Mouse (Mus musculus): Measurements from ENCODE around the gene 1810043G02Rik. TPM values are rescaled to one million over a fixed set of nuclear protein-coding genes. Genes with fewer than 3 reads are reported as not detected.
A peak's percentile ranks its signal among the peaks of the same experiment; 100 is the strongest.

Gene 1810043G02Rik
- polyA plus RNA-seq, 1 experiment from 2014 or later: 32.2 TPM

DNA sequence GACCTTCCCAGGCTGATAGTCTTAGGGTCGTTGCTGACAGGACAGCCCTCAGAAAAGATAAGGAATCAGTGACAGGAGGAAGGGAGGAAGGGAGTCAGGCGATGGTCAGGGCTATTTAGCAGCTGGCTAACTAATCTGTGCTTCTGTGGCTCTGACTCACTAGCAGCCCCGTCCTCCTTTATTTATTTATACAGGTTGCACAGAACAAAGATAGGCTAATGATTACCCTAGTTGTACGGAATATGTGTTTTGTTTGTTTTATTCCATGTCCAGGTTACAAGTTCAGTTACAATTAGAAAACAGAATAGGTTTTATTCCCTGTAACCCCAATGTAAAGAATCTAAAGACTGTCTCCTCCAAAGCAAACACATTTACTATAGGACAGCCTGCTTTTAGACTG lies 2.7 kb upstream of the 1810043G02Rik start:
- Histone ChIP-seq H3K27ac (no peak overlapping the region), H3K27me3 (ENCODE audit: low read depth, poor library complexity, severe bottlenecking) (peaks cover 4% of the 10 kb centered on the region; the same call in 1 of the 2 replicates), H3K4me1 (peaks cover 26% of the 10 kb centered on the region), H3K4me3 (no peak overlapping the region), H3K9me3 (replicated peaks) (no peaks in the 10 kb centered on the region), H3K36me3 (peaks cover 10% of the 10 kb centered on the region)
- DNase-seq (ENCODE audit: low spot score): no peak
- 37% methylated on average over 4 of the region's 4 CpGs for WGBS

DNA sequence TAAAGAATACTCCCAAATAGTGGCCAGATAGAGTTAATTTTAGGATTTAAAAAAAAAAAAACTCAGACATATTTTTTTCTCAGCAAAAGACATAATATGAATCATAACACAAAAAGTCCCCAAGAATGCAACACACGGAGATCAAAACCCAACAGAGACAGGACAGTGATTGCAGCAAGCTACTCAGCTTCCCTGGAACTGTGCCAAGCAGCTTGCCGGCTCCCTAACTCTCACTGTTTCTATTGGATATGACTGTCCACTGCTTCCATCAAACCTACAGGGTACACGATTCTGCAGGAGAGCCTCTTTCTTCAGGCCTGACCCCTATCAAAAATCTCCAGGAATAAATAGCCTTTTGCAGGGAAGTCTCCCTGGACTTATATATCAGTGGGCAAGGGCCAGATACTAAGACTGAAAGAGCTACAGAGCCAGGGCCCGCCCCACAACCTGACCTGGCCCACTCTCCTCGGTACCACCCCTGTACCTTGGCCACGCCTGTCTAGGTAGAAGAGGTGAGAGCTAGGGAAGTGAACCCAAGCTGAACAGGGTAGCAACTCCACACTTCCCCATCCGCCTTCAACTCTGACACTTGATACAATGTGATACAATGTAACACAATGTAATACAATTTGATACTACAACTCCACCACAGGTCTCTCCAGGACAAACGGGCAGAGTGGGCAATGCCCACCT lies 1.7 kb upstream of the 1810043G02Rik start:
- WGBS: 83% methylated on average over 8 of the region's 8 CpGs
- H3K27me3 ChIP-seq (ENCODE audit: low read depth, poor library complexity, severe bottlenecking): no peaks in the 10 kb centered on the region
- peaks cover 23% of the 10 kb centered on the region for H3K4me1 ChIP-seq
- DNase-seq (ENCODE audit: low spot score): no peak
- no peaks in the 10 kb centered on the region for H3K9me3 ChIP-seq (replicated peaks)
- no peak overlapping the region for H3K4me3 ChIP-seq
- no peak overlapping the region for H3K27ac ChIP-seq
- peaks cover 19% of the 10 kb centered on the region for H3K36me3 ChIP-seq

DNA sequence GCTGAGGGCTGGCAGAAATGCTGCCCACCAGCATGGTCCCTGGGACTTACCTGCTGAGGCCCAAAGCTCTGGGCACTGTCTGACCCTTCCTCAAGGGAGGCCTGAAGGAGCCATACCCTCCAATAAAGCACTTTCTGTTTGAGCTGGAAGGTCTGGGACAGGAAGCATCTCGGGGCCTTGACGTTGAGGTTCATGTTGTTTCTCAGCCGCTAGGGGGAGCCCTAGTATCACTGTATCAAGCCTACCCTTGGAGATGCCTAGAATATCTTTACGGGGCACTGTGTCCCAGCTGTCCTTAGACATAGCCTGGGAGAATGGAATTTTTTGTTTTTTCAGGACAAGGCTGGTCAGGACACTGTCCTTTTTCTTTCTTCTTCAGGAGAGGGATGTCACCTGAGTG lies 6.3 kb downstream of the 1810043G02Rik start:
- no peak overlapping the region for H3K27ac ChIP-seq
- H3K36me3 ChIP-seq: peaks cover 75% of the 10 kb centered on the region
- H3K4me1 ChIP-seq: no peaks in the 10 kb centered on the region
- 2% methylated on average over 4 of the region's 4 CpGs for WGBS
- no peaks in the 10 kb centered on the region for H3K9me3 ChIP-seq (replicated peaks)
- H3K4me3 ChIP-seq: no peak overlapping the region
- no peaks in the 10 kb centered on the region for H3K27me3 ChIP-seq (ENCODE audit: low read depth, poor library complexity, severe bottlenecking)
- DNase-seq (ENCODE audit: low spot score): peak; percentile 83

DNA sequence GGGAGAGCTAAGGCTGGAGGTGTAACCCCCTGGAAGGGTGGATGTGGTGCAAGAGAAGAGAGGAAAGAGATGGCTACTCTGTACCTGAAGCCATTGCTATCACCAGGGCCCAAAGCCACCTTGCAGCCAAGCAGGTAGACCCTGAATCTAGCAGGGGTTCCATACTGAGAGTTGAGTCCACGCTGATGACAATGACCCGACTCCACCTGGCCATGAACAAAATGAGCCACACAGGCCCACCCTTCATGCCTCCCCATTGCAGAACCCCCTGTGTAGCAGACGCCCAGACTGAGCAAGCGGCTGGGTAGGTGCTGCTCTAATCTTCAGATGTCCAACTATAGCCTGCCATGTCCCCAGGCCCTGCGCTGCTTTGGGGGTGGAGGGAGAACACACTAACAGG lies 7.5 kb downstream of the 1810043G02Rik start:
- H3K9me3 ChIP-seq (replicated peaks): no peaks in the 10 kb centered on the region
- DNase-seq (ENCODE audit: low spot score): no peak
- WGBS: 74% methylated on average over 5 of the region's 5 CpGs
- no peak overlapping the region for H3K4me3 ChIP-seq
- no peaks in the 10 kb centered on the region for H3K4me1 ChIP-seq
- H3K27me3 ChIP-seq (ENCODE audit: low read depth, poor library complexity, severe bottlenecking): no peaks in the 10 kb centered on the region
- H3K27ac ChIP-seq: no peak overlapping the region
- peaks cover 75% of the 10 kb centered on the region for H3K36me3 ChIP-seq

DNA sequence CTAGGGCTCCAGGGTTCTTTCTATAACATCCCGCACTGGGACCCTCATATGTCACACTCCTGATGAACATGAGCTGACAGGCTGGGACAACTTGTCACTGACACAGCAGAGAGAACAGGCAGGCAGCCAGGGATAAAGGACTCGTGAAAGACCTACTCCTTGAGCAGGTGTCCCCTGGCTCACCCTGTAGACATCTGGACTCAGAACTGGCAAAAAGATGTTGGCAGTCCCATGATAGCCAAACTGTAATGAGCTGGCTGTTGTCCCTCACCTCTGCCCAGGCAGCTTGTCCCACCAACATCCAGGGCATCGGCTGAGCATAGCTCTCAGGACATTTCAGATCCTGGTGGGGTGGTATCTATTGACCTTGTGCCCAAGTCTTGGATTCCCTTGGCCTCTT lies 17.3 kb downstream of the 1810043G02Rik start:
- Histone ChIP-seq H3K9me3 (replicated peaks) (no peaks in the 10 kb centered on the region), H3K4me1 (no peaks in the 10 kb centered on the region), H3K27me3 (ENCODE audit: low read depth, poor library complexity, severe bottlenecking) (no peaks in the 10 kb centered on the region), H3K4me3 (no peak overlapping the region), H3K27ac (no peak overlapping the region), H3K36me3 (peaks cover 98% of the 10 kb centered on the region)
- no peak for DNase-seq (ENCODE audit: low spot score)
- WGBS: 90% methylated on average over 3 of the region's 3 CpGs

DNA sequence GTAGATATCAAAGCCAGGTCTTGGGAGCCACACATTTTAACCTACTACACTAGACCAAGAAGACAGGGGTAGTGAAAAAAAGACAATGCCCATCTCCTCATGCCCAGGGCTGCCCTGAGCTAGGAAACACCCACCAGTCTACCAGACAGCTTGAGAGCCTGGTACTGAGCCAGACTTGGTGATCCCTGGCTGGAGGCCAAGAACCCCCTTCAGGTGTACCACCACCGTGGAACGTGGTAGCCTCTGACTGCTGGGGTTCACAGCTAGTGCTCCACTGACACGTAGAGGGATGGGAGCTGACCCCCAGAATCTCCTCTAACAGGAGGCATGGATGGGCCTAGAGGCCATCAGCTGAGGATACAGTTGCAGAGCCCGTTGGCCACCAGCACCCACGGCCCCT lies 21.9 kb downstream of the 1810043G02Rik start:
- WGBS: 95% methylated on average over 5 of the region's 5 CpGs
- no peaks in the 10 kb centered on the region for H3K9me3 ChIP-seq (replicated peaks)
- DNase-seq (ENCODE audit: low spot score): no peak
- no peak overlapping the region for H3K4me3 ChIP-seq
- no peak overlapping the region for H3K27ac ChIP-seq
- H3K36me3 ChIP-seq: peaks cover 96% of the 10 kb centered on the region
- no peaks in the 10 kb centered on the region for H3K4me1 ChIP-seq
- no peaks in the 10 kb centered on the region for H3K27me3 ChIP-seq (ENCODE audit: low read depth, poor library complexity, severe bottlenecking)

DNA sequence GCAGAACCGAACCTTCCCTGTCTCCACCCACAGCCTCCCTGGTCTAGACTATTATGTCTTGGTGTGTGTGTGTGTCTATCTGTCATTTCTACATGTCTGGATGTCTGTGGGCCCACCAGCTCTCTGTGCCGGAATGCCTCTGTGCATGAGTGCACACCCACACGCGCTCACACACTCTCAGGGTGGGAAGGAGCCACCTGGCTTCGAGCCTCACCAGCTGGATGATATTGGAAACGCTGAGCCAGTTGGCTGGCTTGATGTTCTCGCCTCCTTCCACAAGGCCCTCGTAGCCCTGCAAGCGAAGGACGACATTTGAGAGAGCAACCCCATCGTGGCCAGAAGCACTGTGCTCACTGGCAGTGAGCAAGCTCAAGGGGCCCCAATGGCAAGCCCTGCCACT lies 23.5 kb downstream of the 1810043G02Rik start:
- DNase-seq (ENCODE audit: low spot score): no peak
- Histone ChIP-seq H3K4me3 (no peak overlapping the region), H3K9me3 (replicated peaks) (no peaks in the 10 kb centered on the region), H3K36me3 (peaks cover 95% of the 10 kb centered on the region), H3K27me3 (ENCODE audit: low read depth, poor library complexity, severe bottlenecking) (no peaks in the 10 kb centered on the region), H3K27ac (no peak overlapping the region), H3K4me1 (peaks cover 13% of the 10 kb centered on the region)
- WGBS: 97% methylated on average over 11 of the region's 11 CpGs

DNA sequence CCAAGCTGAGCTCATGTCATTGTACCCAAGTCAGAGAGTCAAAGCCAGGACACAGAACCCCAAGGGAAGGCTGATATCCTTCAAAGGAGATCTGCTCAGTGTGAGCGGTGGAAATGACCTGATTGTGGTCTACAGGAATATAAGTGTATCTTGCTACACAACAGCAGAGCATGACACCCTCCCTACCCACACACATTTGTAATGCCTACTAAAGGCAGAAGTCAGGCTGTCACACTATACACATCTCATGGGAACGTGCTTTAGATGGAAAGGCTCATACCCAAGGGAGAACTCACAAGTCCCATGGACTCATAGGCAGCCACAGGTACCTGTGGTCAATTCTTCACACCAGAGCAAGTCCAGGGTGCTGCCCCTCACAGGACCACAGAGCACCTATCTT lies 24.0 kb downstream of the 1810043G02Rik start:
- DNase-seq (ENCODE audit: low spot score): no peak
- Histone ChIP-seq H3K27ac (no peak overlapping the region), H3K27me3 (ENCODE audit: low read depth, poor library complexity, severe bottlenecking) (no peaks in the 10 kb centered on the region), H3K36me3 (peaks cover 90% of the 10 kb centered on the region), H3K4me1 (peaks cover 18% of the 10 kb centered on the region), H3K4me3 (no peak overlapping the region), H3K9me3 (replicated peaks) (no peaks in the 10 kb centered on the region)
- WGBS: 99% methylated on average over 2 of the region's 2 CpGs

DNA sequence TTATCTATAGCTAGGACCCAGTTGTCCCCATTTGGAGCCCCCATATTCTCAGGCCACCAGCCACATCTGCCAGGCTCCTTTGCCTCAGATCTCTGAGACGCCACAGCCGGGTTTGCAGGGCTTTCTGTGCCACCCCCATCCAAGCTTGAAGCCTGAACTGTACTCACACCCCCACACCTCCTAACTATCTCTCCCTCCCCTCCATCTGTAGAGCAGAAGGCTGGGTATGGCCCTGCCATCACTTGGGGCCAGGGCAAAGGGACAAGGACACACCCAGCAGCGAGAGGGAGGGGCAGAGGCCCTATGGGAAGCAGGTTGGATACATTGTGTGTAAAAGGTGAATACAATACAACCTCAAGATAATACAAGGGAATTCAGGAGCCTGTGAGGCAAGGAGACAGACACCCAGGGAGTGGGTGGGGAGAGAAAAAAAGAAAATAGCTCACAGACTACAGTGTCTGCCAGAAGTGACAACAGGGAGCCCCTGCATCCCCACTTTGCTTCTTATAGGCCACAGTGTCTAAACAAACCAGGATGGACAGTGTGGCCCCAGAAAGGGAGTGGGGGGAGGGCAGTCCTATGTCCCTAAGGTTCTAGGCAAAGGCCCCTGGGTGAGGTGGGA lies 26.3 kb downstream of the 1810043G02Rik start:
- peaks cover 39% of the 10 kb centered on the region for H3K4me1 ChIP-seq
- 90% methylated on average over 3 of the region's 3 CpGs for WGBS
- DNase-seq (ENCODE audit: low spot score): no peak
- no peaks in the 10 kb centered on the region for H3K9me3 ChIP-seq (replicated peaks)
- H3K4me3 ChIP-seq: no peak overlapping the region
- peaks cover 67% of the 10 kb centered on the region for H3K36me3 ChIP-seq
- no peak overlapping the region for H3K27ac ChIP-seq
- no peaks in the 10 kb centered on the region for H3K27me3 ChIP-seq (ENCODE audit: low read depth, poor library complexity, severe bottlenecking)

DNA sequence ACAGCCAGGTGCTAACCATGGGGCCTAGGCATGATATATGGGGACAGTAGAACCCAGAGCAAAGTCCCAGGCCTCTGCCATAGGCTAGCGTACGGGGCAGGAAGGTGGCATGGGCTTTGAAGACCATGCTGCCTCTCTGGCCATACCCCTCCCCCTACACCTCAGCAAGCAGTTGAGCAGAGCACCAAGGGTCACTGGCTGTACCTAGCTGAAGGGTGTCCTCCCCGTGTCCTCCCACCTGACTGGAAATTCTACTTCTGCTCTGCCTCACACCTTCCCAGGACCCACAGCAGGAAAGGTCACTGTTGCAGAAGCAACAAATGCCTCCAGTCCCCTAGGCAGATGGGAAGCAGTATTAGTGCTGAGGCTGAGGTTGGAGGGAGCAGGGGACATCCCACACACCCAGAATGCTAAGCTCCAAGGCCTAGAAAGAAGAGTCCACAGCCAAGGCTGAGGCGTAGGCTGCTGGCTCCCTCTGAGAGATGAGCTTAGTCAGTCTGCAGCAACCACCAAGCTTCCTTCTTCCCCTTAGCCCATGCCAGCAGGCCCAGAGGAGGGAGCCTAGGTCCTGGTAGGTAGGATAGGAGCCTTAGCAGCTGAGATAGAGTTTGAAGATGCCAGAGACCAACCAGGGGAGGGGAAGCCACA lies 27.6 kb downstream of the 1810043G02Rik start:
- Histone ChIP-seq H3K9me3 (replicated peaks) (no peaks in the 10 kb centered on the region), H3K27ac (peak overlapping the region; percentile 43; the same call in 1 of the 2 replicates), H3K36me3 (peaks cover 54% of the 10 kb centered on the region), H3K4me3 (no peak overlapping the region), H3K4me1 (peaks cover 45% of the 10 kb centered on the region), H3K27me3 (ENCODE audit: low read depth, poor library complexity, severe bottlenecking) (no peaks in the 10 kb centered on the region)
- WGBS: 91% methylated on average over 4 of the region's 4 CpGs
- no peak for DNase-seq (ENCODE audit: low spot score)

DNA sequence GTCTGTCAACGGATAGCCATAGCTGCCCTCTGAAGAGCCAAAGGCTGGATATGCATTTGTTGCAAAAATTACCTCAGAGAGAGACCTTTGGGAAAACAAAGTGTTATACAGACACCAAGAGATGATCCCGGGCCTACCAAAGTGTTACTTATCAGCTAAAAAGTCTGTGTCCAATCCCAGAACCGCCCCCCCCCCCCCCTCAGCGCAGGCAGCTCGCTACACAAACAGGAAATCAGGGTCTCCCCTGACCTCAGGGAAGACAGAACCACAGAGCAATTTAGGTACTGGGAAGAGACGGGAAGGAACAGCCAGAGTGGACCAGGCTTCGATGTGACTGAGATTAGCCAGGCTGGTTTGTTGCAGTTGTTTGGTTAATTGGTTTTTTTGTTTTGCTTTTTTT lies 28.9 kb downstream of the 1810043G02Rik start:
- H3K27me3 ChIP-seq (ENCODE audit: low read depth, poor library complexity, severe bottlenecking): no peaks in the 10 kb centered on the region
- 34% methylated on average over 7 of the region's 7 CpGs for WGBS
- H3K27ac ChIP-seq: peak overlapping the region; percentile 4; the same call in 1 of the 2 replicates
- H3K36me3 ChIP-seq: peaks cover 41% of the 10 kb centered on the region
- H3K4me1 ChIP-seq: peaks cover 45% of the 10 kb centered on the region
- no peaks in the 10 kb centered on the region for H3K9me3 ChIP-seq (replicated peaks)
- DNase-seq (ENCODE audit: low spot score): no peak
- peak overlapping the region; percentile 86 for H3K4me3 ChIP-seq

DNA sequence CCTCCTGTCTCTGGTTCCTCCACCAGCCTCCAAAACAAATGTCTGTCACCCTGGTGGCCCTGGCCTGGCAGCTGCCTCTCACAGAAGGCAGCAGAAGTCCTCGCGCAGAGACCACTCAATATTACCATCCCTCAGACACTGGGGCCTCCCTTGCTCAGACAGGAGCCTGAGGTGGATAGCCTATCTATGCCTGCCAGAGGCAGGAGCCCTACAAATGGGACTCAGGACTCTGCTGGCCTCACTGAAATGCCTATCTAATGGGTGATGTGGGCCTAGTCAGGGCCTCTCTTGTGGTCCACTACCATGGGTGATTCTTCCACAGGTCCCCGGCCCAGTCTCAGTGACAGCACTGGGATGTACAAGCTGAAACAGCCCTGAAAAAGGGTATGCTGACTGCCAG lies 29.8 kb downstream of the 1810043G02Rik start:
- peaks cover 45% of the 10 kb centered on the region for H3K4me1 ChIP-seq
- peak overlapping the region; percentile 86 for H3K4me3 ChIP-seq
- DNase-seq (ENCODE audit: low spot score): no peak
- no peaks in the 10 kb centered on the region for H3K27me3 ChIP-seq (ENCODE audit: low read depth, poor library complexity, severe bottlenecking)
- 77% methylated on average over 3 of the region's 3 CpGs for WGBS
- peaks cover 33% of the 10 kb centered on the region for H3K36me3 ChIP-seq
- H3K27ac ChIP-seq: peak overlapping the region; percentile 98
- no peaks in the 10 kb centered on the region for H3K9me3 ChIP-seq (replicated peaks)
